Comparison of ENCODE assay signal across 14 mouse cellular contexts in the genomic region with DNA sequence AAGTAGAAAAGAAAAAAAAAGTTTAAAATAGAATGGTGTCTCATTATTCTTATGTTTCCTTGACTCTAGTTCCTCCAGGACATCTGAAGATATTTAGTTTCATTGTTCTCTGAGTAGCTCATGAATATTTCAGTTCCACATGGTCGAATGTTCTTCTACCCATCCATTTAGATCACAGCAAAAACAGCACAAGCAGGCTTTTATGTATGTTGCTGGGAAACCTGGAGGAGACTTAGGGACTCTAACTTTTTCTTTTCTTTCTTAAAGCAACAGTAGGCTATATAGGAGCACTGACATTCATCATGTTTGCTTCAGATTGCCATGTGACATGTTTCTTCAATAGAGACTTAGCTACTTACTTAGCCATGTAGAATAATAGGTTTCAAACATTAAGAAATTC.
"Had no signal": no experiment of that assay in that cellular context is flagged by ENCODE, and none has a peak within 500 bp of the region (broad histone marks: within the 10 kb centered on the region; RNA-seq: fewer than 3 reads in every experiment).

No protein-coding gene starts in this region.

- H3K36me3 ChIP-seq: limb, embryonic 15.5 days; liver, embryonic 12.5 days; neural tube, embryonic 12.5 days had no signal

- H3K27me3 ChIP-seq: limb, embryonic 15.5 days; liver, embryonic 12.5 days; neural tube, embryonic 12.5 days had no signal

- H3K4me2 ChIP-seq: limb, embryonic 15.5 days; liver, embryonic 12.5 days; lung, embryonic 14.5 days; neural tube, embryonic 12.5 days had no signal

- ATAC-seq: liver, embryonic 12.5 days had no signal

- H3K9ac ChIP-seq: limb, embryonic 15.5 days; liver, embryonic 12.5 days; lung, embryonic 14.5 days; neural tube, embryonic 12.5 days had no signal

- DNase-seq: kidney, adult 9 months; kidney, postnatal 36 days; layer of hippocampus, adult 9-11 months; layer of hippocampus, postnatal 36 days; lung, embryonic 14.5 days; lung, postnatal 10 days; lung, postnatal 4 days; right cerebral cortex, postnatal 14 days; thymus, postnatal 4 days had no signal

- H3K4me3 ChIP-seq: limb, embryonic 15.5 days; liver, embryonic 12.5 days; neural tube, embryonic 12.5 days had no signal

- H3K27ac ChIP-seq: kidney, postnatal 0 days; limb, embryonic 15.5 days; liver, embryonic 12.5 days; neural tube, embryonic 12.5 days; stomach, postnatal 0 days had no signal

- H3K4me1 ChIP-seq: limb, embryonic 15.5 days; liver, embryonic 12.5 days; neural tube, embryonic 12.5 days had no signal

- H3K9me3 ChIP-seq: limb, embryonic 15.5 days; liver, embryonic 12.5 days; neural tube, embryonic 12.5 days had no signal
